Mouse (Mus musculus): ENCODE data around the gene Pygo2. TPM values are rescaled to one million over a fixed set of nuclear protein-coding genes. Genes with fewer than 3 reads are reported as not detected.

Gene Pygo2
- polyA plus RNA-seq, 1 experiment from 2014 or later = 52.5 TPM

- no peaks in the 10 kb centered on the region for H3K9me3 ChIP-seq (ENCODE audit: control insufficient read depth, low read length)
- no peak for DNase-seq (ENCODE audit: low spot score, missing footprints)
- under 1% methylated on average over 20 of the region's 20 CpGs for WGBS
These were observed 12.2 kb upstream of the Pygo2 start for GRCm38 (mm10) chr3:89417840-89418169.

GRCm38 (mm10) chr3:89418170-89418860, 11.7 kb upstream of the Pygo2 start, which contains the start of the genes Cks1b and Shc1:
Cks1b (minus strand) TSS chr3:89418383.
Shc1 (plus strand) TSS chr3:89418443.
- Histone ChIP-seq H3K4me3 (ENCODE audit: low read depth, low read length) (peak within 1 kb of the TSS; percentile 64), H3K36me3 (ENCODE audit: control insufficient read depth, insufficient read depth, low read length) (peaks cover 16% of the 10 kb centered on the region; the same call in 1 of the 2 replicates), H3K9ac (ENCODE audit: low read length) (peak within 1 kb of the TSS; percentile 76), H3K27me3 (ENCODE audit: control insufficient read depth, insufficient read depth, low read length) (no peaks in the 10 kb centered on the region), H3K27ac (ENCODE audit: low read depth, low read length) (peak within 1 kb of the TSS; percentile 87), H3K4me1 (ENCODE audit: control insufficient read depth, insufficient read depth, low read length) (peaks cover 32% of the 10 kb centered on the region), H3K9me3 (ENCODE audit: control insufficient read depth, low read length) (no peaks in the 10 kb centered on the region), H3K4me2 (peak within 1 kb of the TSS; percentile 87)
- DNase-seq (ENCODE audit: low spot score, missing footprints) (peak; percentile 99), ATAC-seq (ENCODE audit: low FRiP score) (peak; percentile 97)
- WGBS = under 1% methylated on average over 39 of the region's 39 CpGs

More at GRCm38 (mm10) chr3:89417840-89418169, 12.2 kb upstream of the Pygo2 start:
- peak; percentile 60 for ATAC-seq (ENCODE audit: low FRiP score)
- H3K4me1 ChIP-seq (ENCODE audit: control insufficient read depth, insufficient read depth, low read length) = peaks cover 32% of the 10 kb centered on the region
- H3K4me2 ChIP-seq = peak overlapping the region; percentile 83
- H3K27me3 ChIP-seq (ENCODE audit: control insufficient read depth, insufficient read depth, low read length) = no peaks in the 10 kb centered on the region
- peak overlapping the region; percentile 64 for H3K4me3 ChIP-seq (ENCODE audit: low read depth, low read length)
- H3K27ac ChIP-seq (ENCODE audit: low read depth, low read length) = peak overlapping the region; percentile 64
- peak overlapping the region; percentile 76 for H3K9ac ChIP-seq (ENCODE audit: low read length)
- peaks cover 16% of the 10 kb centered on the region; the same call in 1 of the 2 replicates for H3K36me3 ChIP-seq (ENCODE audit: control insufficient read depth, insufficient read depth, low read length)

GRCm38 (mm10) chr3:89418861-89419250, 11.2 kb upstream of the Pygo2 start:
- DNase-seq (ENCODE audit: low spot score, missing footprints) (no peak), ATAC-seq (ENCODE audit: low FRiP score) (peak; percentile 14)
- peaks cover 16% of the 10 kb centered on the region; the same call in 1 of the 2 replicates for H3K36me3 ChIP-seq (ENCODE audit: control insufficient read depth, insufficient read depth, low read length)
- peak overlapping the region; percentile 64 for H3K4me3 ChIP-seq (ENCODE audit: low read depth, low read length)
- H3K9ac ChIP-seq (ENCODE audit: low read length) = peak overlapping the region; percentile 73
- peaks cover 32% of the 10 kb centered on the region for H3K4me1 ChIP-seq (ENCODE audit: control insufficient read depth, insufficient read depth, low read length)
- no peaks in the 10 kb centered on the region for H3K9me3 ChIP-seq (ENCODE audit: control insufficient read depth, low read length)
- peak overlapping the region; percentile 87 for H3K4me2 ChIP-seq
- H3K27me3 ChIP-seq (ENCODE audit: control insufficient read depth, insufficient read depth, low read length) = no peaks in the 10 kb centered on the region
- H3K27ac ChIP-seq (ENCODE audit: low read depth, low read length) = peak overlapping the region; percentile 87
- under 1% methylated on average over 16 of the region's 16 CpGs for WGBS

GRCm38 (mm10) chr3:89419571-89419970, 10.4 kb upstream of the Pygo2 start:
- no peaks in the 10 kb centered on the region for H3K9me3 ChIP-seq (ENCODE audit: control insufficient read depth, low read length)
- H3K4me1 ChIP-seq (ENCODE audit: control insufficient read depth, insufficient read depth, low read length) = peaks cover 32% of the 10 kb centered on the region
- H3K4me2 ChIP-seq = peak overlapping the region; percentile 87
- ATAC-seq (ENCODE audit: low FRiP score) (no peak), DNase-seq (ENCODE audit: low spot score, missing footprints) (no peak)
- peak overlapping the region; percentile 64 for H3K4me3 ChIP-seq (ENCODE audit: low read depth, low read length)
- H3K36me3 ChIP-seq (ENCODE audit: control insufficient read depth, insufficient read depth, low read length) = peaks cover 12% of the 10 kb centered on the region; the same call in 1 of the 2 replicates
- no peak overlapping the region; the same call in 1 of the 2 replicates for H3K27ac ChIP-seq (ENCODE audit: low read depth, low read length)
- H3K27me3 ChIP-seq (ENCODE audit: control insufficient read depth, insufficient read depth, low read length) = no peaks in the 10 kb centered on the region
- peak overlapping the region; percentile 73 for H3K9ac ChIP-seq (ENCODE audit: low read length)
- WGBS = 4% methylated on average over 9 of the region's 9 CpGs

GRCm38 (mm10) chr3:89419981-89420380, 10.0 kb upstream of the Pygo2 start:
- Histone ChIP-seq H3K27ac (ENCODE audit: low read depth, low read length) (no peak overlapping the region), H3K36me3 (ENCODE audit: control insufficient read depth, insufficient read depth, low read length) (peaks cover 8% of the 10 kb centered on the region; the same call in 1 of the 2 replicates), H3K4me1 (ENCODE audit: control insufficient read depth, insufficient read depth, low read length) (peaks cover 32% of the 10 kb centered on the region), H3K9ac (ENCODE audit: low read length) (peak overlapping the region; percentile 73), H3K4me3 (ENCODE audit: low read depth, low read length) (peak overlapping the region; percentile 64), H3K9me3 (ENCODE audit: control insufficient read depth, low read length) (no peaks in the 10 kb centered on the region), H3K4me2 (peak overlapping the region; percentile 87), H3K27me3 (ENCODE audit: control insufficient read depth, insufficient read depth, low read length) (no peaks in the 10 kb centered on the region)
- WGBS = 42% methylated on average over 3 of the region's 3 CpGs
- ATAC-seq (ENCODE audit: low FRiP score) = no peak
- DNase-seq (ENCODE audit: low spot score, missing footprints) = no peak

DNA sequence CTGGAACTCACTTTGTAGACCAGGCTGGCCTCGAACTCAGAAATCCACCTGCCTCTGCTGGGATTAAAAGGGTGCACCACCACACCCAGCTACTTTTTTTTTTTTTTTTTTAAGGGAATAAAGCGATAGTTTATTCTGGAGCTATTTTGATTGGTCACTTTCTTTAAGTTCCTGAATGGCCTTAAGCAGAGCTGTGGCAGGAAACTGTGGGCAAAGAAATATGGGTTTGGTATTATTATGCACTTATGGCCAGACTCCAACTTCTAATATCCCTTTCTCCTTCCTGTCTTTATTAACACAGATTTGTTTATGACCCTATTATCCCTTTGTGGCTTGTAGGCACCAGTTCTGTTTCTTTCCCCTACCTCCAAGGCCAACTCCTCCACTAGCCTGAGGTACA, 9.6 kb upstream of the Pygo2 start:
- 0 out of 2 replicates have a peak overlapping the region, but pooled peaks have one; percentile 3 for H3K4me3 ChIP-seq (ENCODE audit: low read depth, low read length)
- no peak overlapping the region for H3K27ac ChIP-seq (ENCODE audit: low read depth, low read length)
- H3K36me3 ChIP-seq (ENCODE audit: control insufficient read depth, insufficient read depth, low read length) = peaks cover 7% of the 10 kb centered on the region; the same call in 1 of the 2 replicates
- no peaks in the 10 kb centered on the region for H3K27me3 ChIP-seq (ENCODE audit: control insufficient read depth, insufficient read depth, low read length)
- H3K4me2 ChIP-seq = 0 out of 2 replicates have a peak overlapping the region, but pooled peaks have one; percentile 61
- DNase-seq (ENCODE audit: low spot score, missing footprints) (no peak), ATAC-seq (ENCODE audit: low FRiP score) (no peak)
- no peak overlapping the region for H3K9ac ChIP-seq (ENCODE audit: low read length)
- WGBS = 54% methylated on average over 2 of the region's 2 CpGs
- no peaks in the 10 kb centered on the region for H3K9me3 ChIP-seq (ENCODE audit: control insufficient read depth, low read length)
- H3K4me1 ChIP-seq (ENCODE audit: control insufficient read depth, insufficient read depth, low read length) = peaks cover 32% of the 10 kb centered on the region

GRCm38 (mm10) chr3:89421002-89421774, 8.8 kb upstream of the Pygo2 start:
- peak overlapping the region; percentile 32 for H3K4me3 ChIP-seq (ENCODE audit: low read depth, low read length)
- H3K27me3 ChIP-seq (ENCODE audit: control insufficient read depth, insufficient read depth, low read length) = no peaks in the 10 kb centered on the region
- peaks cover 2% of the 10 kb centered on the region; the same call in 1 of the 2 replicates for H3K36me3 ChIP-seq (ENCODE audit: control insufficient read depth, insufficient read depth, low read length)
- H3K4me2 ChIP-seq = peak overlapping the region; percentile 61
- 4% methylated on average over 11 of the region's 11 CpGs for WGBS
- peak overlapping the region; percentile 71 for H3K9ac ChIP-seq (ENCODE audit: low read length)
- peak overlapping the region; percentile 20; the same call in 1 of the 2 replicates for H3K27ac ChIP-seq (ENCODE audit: low read depth, low read length)
- peaks cover 32% of the 10 kb centered on the region for H3K4me1 ChIP-seq (ENCODE audit: control insufficient read depth, insufficient read depth, low read length)
- no peaks in the 10 kb centered on the region for H3K9me3 ChIP-seq (ENCODE audit: control insufficient read depth, low read length)
- ATAC-seq (ENCODE audit: low FRiP score) (peak; percentile 36; the same call in 1 of the 2 replicates), DNase-seq (ENCODE audit: low spot score, missing footprints) (peak; percentile 91)

DNA sequence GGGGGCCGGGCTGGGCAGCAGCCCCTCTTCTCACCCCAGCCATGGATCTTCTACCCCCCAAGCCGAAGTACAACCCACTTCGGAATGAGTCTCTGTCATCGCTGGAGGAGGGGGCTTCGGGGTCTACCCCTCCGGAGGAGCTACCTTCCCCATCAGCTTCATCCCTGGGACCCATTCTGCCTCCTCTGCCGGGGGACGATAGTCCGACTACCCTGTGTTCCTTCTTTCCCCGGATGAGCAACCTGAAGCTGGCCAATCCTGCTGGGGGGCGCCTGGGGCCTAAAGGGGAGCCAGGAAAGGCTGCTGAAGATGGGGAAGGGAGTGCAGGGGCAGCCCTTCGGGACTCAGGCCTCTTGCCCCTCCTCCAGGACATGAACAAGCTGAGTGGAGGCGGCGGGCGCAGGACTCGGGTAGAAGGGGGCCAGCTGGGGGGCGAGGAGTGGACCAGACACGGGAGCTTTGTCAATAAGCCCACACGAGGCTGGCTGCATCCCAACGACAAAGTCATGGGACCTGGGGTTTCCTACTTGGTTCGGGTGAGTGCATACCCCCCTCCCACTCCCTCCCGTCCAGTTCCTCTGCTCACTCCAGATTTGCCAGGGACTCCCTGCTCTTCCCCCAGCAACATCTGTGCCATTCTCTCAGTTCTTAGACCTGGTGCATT, 8.1 kb upstream of the Pygo2 start:
- no peak overlapping the region for H3K27ac ChIP-seq (ENCODE audit: low read depth, low read length)
- 4% methylated on average over 22 of the region's 22 CpGs for WGBS

More for the DNA sequence above, 8.1 kb upstream of the Pygo2 start:
- H3K4me1 ChIP-seq (ENCODE audit: control insufficient read depth, insufficient read depth, low read length) = peaks cover 28% of the 10 kb centered on the region
- H3K36me3 ChIP-seq (ENCODE audit: control insufficient read depth, insufficient read depth, low read length) = no peaks in the 10 kb centered on the region
- peak overlapping the region; percentile 32 for H3K4me3 ChIP-seq (ENCODE audit: low read depth, low read length)
- peak overlapping the region; percentile 61 for H3K4me2 ChIP-seq
- H3K9ac ChIP-seq (ENCODE audit: low read length) = peak overlapping the region; percentile 71
- no peaks in the 10 kb centered on the region for H3K27me3 ChIP-seq (ENCODE audit: control insufficient read depth, insufficient read depth, low read length)
- no peak for ATAC-seq (ENCODE audit: low FRiP score)
- peak; percentile 87 for DNase-seq (ENCODE audit: low spot score, missing footprints)
- H3K9me3 ChIP-seq (ENCODE audit: control insufficient read depth, low read length) = no peaks in the 10 kb centered on the region
